Mouse (Mus musculus) urinary bladder, postnatal 4 days (tissue): ENCODE measurements at regions not wholly inside any gene's neighbourhood (a gene's known extent, or its start where the extent isn't known, plus 50 kb on each side); places are given as distances from the start of the nearest gene placed in this dataset.

Source experiments
- DNase-seq, 2 experiments: peaks; one replicate each; pipeline ENCODE4 v3.0.0; 2021 to 2022; ENCODE audit warnings: low spot score in 2 of 2

DNA sequence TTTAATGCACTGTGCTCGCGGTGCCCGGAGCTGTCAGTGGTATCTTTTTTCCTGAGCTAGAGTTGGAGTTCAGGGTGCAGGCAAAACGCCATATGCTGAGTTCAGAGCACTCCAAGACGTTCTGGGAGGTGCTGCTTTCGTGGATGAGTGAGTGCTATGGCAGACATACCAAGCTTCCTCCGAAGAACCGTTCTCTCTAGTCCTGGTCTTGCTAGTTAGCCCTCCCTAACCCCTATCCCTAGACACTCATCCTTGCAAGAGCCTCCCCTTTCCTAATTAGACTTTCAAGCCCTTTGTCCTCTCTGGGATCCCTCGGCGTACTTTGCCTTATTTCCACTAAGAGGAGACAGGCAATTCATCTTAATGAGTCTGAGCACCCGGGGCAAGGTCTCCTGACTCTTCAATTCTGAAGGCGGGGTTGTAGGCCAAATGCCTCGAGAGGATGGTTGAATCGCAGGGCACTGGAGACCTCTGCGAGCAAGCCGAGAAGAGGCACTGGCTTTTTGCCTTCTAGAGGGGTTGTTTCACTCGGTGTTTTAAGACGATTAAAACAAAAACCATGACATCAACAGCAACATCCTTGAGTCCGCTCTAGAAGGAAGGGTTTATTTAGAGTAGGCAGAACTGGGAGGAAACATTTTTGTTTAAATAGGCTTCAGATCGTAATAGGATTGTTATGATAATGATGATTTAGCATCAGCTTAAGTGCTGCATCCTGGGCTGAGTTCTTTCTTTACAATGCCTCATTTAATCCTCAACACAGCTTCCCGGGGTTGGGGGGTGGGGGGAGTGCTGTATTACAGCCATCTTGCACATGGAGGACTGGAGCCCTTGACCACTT lies 243.6 kb downstream of the Ndfip2 start:
- DNase-seq = no peak

DNA sequence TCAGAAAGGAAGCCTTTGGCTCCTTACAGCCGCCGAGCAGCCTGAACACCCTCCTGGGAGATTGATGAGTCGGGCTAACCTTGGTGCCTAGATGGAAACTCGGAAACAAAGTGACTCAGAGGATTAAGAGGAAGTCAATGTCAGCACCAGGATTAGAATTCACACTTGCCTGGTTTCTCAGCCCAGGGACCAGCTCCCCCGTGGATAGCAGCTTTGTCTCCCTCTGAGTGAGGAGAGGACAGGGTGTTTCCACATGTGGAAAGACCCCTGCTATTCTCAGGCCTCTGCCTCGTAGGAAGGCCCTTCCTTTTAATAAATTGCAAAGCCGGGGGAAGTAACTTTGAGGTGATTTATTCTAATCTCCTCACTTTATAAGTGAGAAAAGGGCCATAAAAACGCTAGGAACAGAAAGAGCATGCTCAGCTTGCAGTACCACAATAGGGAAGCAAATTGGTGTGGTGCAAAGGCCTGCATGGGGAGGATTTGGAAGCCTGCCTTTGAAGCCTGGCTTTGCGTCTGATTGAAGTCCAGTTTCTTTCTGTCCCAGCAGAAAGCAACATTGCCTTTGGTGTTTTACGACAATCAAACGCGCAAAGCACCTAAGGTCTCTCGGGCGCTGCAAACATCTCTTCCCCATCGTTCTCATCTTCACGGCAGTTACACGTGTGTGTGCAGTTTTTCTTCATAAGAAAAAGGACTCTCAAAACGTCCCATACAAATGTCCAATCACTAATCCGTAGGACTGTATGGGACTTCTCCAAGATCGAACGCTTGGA lies 242.8 kb downstream of the Ndfip2 start:
- DNase-seq = no peak

DNA sequence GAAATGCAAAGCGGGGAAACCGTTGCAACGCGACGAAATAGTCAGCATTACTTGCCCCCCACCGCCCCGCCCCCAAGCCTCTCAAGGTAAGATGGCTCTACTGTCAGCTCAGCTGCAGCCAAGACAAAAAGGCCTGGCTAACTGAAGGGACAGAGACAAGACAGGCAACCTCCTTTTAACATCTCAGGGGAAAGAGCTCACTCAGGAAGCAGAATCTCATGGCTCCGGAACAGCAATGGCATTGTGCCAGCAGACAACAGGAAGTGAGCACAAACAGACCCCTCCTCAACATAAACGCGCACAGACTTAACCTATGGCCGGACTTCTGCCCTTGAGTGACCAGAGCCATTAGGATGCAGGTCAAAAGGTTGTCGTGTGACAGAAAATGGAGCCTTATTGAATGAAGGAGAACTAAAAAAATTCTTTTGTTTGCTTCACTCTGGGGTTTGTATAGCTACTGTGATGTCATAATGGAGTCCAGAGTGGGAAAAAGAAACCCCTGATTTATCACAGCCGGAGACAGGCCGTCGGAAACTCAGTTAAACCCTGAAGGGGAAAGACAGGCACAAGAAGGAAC lies 241.0 kb downstream of the Ndfip2 start:
- no peak for DNase-seq

DNA sequence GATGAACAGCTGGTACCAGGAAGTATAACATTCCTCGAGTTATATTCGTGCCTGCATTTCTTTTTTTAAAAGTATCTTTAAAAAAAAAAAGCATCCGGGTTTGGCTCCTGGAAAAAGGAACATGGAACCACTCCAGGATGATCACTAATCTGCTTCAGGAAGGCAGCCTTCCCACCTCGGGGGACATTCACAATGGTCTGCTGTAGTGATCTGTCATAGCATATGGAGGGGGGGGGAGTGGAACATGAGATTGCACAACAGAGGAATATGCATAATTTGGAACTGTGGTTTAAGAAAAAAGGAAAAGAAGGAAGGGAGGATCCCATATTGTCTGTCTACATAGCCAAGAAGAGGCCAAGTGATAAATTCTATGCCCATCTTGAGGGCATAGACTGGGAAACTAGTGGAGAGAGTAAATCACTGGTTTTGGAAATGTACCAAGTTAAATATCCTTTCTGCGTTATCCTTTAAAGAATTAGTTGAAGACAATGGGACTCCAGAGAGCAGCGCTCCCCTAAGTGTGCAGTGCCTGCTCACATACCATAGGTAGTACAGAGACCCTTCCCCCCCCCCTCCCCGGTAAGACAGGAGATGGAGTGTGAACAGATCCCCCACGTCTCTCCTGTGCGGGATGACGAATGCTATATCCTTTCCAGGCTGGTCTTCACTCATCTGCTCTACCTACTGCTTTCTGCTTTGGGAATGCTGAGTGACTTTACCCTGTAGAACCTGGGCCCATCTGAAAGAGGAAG lies 240.0 kb downstream of the Ndfip2 start:
- DNase-seq = no peak

DNA sequence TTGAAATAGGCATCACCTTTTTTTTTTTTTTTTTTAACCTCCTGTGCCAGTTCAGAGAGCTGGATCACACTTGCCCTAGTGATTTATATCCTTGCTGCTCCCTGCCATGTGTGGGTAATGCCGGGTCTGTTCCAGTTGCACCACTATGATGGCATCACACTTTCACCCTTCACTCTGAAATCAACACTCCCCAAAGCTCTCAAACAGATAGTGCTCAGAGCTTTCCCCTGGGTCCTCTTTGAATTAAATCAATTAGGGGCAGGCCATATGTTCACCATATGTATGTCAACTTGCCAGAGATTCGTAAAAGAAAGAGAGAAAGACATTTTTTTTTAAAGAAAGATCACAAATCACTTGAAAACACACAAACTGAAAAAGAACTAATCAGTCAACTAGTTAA lies 236.8 kb downstream of the Ndfip2 start:
- DNase-seq = no peak

DNA sequence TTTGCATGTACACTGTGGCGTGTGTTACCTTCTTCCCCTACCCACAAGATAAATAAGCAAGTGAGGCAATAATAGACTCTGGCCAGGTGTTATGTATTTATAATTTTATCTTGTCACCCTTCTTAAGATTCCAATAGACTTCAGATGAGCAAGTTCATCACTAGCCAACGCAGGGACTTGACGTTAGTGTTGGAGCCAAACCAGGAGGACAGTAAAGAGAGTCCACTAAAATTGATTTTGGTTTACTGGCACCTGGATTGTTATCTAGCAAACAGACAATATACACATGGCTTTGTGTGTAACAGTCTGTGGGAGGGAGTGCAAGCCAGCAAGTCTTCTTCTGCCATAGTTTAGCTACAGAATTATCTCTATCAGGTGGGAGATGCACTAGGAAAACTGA lies 236.0 kb downstream of the Ndfip2 start:
- no peak for DNase-seq

DNA sequence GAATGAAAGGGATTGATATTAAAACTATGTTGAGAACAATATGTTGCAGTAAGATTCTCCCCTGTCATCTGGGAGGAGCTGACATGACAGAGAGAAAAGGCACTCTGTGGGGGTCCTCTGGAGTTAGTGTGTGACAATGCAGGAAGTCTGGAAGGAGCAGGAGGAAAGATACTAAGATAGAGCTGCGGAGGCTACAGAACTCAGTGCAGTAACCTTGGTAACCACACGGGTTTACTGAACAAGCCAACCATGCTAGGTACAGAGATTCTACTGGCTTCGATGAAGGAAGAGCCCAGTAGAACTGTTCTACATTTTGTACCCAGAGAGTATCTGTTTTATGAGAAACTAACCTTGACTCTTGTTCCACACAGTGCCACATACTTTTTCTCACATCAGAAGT lies 231.8 kb downstream of the Ndfip2 start:
- DNase-seq = no peak

DNA sequence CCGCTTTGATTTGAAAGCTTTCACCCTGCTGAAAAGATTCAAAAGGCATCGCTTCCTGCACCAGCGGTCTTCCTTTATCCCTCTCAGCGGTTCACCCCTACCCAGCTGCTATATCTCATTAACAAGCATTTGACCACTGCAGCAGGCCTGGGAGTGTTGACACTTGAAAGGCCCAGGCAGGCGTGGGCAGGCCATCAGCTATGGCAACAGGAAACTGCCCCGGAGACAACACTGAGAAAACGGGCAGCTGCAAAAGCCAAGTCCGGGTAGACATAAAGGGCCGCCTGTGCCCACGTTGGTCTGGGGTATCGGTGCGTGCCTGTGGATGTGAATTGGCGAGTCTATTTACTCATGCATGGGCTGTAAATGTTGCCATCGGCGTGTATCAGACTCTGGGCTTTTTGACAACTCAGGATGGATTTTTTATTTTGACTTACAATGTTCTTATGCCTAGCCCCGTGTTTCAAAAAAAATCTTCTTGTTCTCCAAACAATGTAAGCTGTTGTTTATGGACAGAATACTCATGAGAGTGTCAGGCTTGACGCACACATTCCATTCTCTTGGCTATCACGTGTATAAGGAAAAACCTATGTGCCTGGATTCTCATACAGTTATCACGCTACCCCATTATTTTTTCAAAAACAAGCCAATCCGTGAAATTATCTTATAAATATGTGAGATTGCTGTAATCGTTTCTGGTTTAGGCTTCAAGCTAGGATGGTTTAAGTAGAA lies 225.1 kb downstream of the Ndfip2 start:
- DNase-seq = peak in 1 of 2 experiments; percentile 24

DNA sequence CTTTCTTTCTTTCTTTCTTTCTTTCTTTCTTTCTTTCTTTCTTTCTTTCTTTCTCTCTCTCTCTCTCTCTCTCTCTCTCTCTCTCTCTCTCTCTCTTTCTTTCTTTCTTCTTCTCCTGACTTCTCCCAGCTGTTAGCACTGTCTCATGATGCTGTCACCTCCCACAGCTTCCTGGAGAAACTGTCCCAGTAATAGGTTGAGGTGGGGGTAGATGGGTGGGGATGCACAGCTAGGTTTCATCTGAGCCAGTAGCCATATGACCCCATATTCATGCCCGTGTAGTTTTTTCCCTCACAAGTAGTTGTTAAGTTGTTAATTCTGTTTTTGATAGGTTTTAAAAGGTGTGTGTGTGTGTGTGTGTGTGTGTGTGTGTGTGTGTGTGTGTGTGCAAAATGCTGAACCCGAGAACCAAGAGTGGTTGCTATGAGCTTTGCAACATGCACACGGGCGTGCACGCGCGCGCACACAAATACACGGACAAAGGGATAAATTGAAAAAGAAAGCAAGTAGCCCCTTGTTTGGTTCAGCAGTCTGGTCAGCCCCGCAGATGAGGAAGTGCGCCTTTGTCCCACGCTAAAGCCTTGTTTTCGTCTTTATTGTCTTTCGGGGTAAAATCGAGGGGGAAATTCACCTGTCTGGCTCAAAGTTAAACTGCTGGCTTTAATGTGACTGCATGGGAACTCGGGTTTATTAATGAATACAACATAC lies 224.4 kb downstream of the Ndfip2 start:
- DNase-seq = no peak

DNA sequence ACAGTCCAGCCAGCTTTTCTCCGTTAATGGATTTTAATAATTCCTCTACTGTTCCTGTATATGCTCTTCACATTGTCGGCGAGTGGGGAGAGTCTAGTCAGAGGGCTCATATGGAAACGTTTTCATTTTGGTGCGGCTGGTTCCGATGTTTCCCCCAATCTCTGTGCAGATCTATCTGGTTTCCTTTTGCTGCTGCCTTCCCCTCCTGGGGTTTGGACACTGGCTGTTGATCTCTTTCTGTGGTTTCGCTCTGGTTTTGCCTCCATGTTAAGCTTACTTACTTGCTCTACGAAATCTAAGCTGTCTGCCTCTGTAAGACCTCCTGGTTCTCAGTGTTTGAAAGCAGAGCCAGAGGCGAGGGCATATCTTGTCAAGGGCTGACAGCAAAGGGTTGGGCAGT lies 221.7 kb downstream of the Ndfip2 start:
- DNase-seq = no peak

DNA sequence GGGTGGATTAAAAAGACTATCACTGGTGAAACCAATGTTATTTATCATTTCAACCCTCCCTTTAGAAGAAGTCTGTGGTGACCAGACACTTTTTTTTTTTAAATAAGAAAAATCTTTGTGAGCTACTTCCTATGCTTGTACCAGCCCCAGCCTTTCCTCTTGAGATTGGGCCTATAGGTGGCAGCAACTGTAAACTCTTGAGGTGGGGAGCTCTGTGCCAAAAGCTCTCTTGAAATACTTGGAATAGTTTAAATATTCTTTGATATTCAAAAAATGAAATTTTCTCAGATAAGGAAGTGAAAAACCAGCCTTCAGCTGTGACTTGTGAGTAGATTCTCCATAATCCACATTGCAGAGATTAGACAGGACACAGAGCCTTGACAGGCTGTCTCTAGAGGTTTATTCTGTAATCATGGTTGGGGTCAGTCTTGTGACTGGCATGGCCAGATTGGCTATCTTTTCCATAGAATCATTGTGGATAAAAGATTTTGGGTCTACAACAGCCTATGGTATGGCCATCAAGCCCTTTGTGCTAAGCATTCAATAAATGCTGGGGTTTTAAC lies 216.7 kb downstream of the Ndfip2 start:
- no peak for DNase-seq

DNA sequence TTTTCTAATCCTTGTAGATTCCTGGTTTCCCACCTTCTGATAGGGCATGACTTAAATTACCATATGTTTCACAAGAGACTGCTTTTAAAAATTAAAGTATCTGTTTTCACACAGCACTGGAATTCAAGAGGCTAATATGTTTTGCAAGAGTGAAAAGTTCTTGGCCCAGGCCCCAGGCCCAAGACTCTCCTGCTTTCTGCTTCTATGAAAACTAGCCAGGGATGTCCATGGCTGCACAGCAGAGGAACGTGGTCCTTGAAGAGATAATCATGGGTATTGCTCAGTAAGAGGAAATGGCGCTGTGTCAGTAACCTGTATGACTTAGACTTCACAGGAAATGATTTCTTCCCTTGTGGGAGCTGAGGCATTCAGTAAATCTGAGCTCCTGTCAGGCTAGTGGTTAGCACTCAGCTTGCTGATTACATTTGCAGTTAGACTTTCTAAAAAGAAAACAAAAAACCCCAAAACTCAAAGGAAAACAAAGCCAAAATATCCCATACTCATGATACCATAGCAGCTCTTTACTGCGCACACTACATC lies 190.6 kb downstream of the Ndfip2 start:
- DNase-seq = no peak

DNA sequence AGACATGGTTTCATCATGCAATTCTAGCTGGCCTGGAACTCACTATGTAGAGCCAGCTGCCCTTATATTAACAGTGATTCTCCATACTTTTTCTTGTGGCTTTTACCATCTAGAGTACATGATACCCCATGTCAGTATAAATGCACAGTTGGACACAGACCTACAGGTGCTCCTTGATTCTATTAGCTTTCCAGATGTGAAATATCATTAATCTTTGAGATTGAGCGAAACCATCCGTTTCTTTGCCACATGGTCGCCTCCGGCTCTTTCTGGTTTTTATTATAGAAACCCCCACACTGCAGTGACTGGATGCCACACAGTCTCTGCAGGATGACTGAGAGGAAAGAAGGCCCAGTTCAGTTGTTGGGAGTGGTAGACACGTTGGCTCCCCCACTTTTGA lies 188.7 kb downstream of the Ndfip2 start:
- DNase-seq = no peak

DNA sequence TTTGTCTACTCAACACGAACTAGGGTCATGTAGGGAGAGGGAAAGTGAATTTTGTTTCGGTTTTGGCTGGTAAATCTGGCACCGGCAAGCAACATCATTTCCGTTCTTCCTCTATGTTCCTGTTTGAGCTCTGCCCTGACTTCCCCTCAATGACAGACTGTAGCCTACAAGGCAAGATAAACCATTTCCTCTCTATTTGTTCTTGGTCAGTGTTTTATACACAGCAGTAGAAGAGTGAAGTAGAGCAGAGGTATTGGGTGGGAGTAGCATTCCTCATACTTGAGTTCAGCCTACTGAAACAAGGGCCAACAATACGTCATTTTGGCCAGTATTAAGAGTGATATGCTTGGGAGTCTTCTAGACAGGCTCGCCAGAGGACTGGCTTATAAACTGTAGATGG lies 177.0 kb downstream of the Ndfip2 start:
- DNase-seq = no peak

DNA sequence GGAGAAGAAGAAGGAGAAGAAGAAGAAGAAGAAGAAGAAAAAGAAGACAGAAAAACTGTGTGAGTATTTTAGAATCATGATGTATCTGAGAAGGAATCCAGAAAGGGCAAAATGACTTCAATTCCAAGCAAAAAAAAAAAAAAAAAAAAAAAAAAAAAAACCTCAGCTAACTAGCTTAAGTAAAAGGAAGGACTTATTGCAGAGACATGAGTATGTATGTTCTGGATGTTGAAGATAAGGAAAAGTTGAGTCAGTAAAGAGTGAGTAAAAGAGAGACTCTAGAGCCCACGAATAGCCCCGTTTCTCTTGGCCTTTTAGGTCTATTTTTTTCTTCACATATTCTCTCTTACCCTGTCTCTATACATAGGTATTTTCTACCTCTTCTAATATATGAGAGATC lies 175.1 kb downstream of the Ndfip2 start:
- no peak for DNase-seq

DNA sequence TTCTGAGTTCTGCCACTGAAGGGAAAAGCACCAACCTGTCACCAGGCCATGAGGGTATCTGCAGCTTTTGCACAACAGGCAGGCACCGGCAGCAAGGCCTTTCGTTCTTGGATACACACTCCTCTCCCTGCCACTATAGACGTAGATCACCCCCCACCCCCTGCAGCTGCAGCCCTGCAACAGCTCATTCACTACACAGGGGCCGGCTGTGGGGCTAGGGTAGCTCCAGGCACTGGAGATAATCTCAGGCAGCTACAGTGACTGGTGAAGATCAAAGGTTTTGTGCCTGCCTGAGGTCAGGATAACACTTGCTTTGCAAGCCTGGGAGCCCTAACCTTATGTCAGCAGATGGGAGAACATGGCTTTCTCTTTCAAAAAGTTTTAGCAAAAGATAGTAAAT lies 174.3 kb downstream of the Ndfip2 start:
- DNase-seq = no peak

DNA sequence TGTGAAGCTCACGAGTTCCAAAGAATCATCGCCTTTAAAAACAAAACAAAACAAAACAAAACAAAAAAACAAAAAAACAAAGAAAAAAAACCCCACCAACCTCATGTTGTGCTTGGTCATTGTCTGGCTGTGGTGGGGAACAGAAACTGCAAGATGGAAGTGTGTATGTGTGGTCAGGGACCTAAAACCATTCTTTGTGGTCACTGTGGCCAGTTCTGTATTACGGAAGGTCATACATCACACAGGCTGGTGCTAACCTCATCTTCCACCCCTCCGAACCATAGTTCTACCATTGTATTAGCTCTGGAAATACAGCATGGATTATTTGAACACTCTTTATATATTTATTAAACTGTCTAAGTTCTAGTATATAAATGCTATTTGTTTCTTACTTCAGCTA lies 173.2 kb downstream of the Ndfip2 start:
- no peak for DNase-seq

DNA sequence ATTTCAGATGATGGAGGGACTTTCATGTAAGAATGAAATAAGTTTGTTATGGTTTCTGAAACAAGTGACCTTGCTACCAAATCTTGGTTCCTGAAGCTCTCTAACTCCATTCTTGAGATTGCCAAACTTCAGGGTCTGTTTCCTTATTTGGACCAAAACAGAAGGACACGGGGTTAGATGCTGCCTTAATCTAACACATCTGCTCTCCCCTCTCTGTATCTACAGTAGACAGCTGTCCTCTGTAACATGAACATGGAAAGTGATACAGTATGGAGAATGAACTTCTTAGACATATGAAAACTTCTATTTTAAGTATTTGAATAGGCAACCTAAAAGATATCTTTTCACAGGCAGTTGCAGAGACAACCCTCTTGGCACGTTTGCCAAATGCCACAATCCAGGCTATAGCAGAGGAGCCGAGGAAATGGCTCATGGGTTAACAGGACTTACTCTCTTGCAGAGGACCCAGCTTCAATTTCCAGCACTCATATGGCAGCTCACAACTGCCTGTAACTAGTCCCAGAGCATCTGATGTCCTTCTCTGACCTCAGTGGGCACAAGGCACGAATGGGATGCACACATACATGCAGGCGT lies 171.4 kb downstream of the Ndfip2 start:
- no peak for DNase-seq

DNA sequence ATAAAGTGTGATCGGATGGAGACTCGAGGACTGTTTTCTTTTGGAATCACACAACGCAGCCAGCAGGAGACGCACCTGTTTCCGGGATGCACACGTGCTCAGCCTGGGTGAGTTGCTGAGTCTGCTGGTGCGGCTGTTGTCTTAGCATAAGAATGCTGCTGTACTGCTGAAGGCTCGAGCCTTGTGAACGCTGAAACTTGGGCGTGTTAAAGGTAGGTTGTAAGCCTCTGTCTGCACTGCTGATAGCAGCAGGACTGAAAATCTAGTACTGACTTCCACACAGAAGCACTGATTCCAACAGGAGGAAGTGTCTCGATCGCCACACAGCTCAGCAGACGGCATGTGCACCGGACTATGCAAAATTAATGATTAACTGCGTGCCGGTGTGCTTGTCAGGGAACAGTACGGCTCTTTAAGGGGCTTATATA lies 169.1 kb downstream of the Ndfip2 start:
- no peak for DNase-seq
